Mouse (Mus musculus) left cerebral cortex, postnatal 10 days (tissue): ENCODE results near the gene Gpatch2. TPM values are rescaled to one million over a fixed set of nuclear protein-coding genes. Genes with fewer than 3 reads are reported as not detected.

Source experiments
- DNase-seq, 2 experiments: peaks; one replicate each; pipeline ENCODE4 v3.0.0; 2021 to 2022; ENCODE audit warnings: low spot score in 2 of 2, mixed read lengths in 1 of 2; ENCODE audit errors: extremely low spot score in 1 of 2
- intact Hi-C: fragments of 180-260 bp; cut with DNase I; formaldehyde crosslinking; loops from one replicate; pipeline ENCODE4 v1.15.1; 2025
- total RNA-seq, 2 experiments: library from RNA; stranded (reverse); gene quantifications; 2 replicates each; pipeline ENCODE4 v1.2.3; 2021

Gene Gpatch2
- total RNA-seq, 2 experiments from 2014 or later, result 17.2 to 18.8 TPM

DNA sequence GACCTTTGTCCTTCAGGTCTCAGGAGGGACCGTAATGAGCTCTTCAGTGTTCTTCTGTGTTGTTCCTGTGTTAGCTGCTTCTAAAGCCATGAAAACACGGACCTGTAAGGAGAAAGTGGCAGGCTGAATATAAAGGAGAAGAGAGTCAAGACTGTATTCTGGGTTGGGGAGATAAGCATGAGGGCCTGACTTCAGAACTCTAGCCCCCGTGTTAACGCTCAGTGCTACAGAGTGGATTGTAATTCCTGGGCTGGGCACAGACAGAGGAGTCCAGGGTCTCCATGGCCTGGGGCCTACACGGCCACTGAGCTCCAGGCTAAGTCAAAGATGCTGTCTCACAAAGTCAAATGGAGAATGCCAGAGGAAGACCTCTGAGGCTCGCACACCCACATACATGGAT, 132.3 kb downstream of the Gpatch2 start:
- DNase-seq, result no peak
- intact Hi-C loops, result no loop called here

- DNase-seq, result no peak
- intact Hi-C loops, result no loop called here
Observed at GRCm38 (mm10) chr1:187348053-187348820, 132.9 kb downstream of the Gpatch2 start.

DNA sequence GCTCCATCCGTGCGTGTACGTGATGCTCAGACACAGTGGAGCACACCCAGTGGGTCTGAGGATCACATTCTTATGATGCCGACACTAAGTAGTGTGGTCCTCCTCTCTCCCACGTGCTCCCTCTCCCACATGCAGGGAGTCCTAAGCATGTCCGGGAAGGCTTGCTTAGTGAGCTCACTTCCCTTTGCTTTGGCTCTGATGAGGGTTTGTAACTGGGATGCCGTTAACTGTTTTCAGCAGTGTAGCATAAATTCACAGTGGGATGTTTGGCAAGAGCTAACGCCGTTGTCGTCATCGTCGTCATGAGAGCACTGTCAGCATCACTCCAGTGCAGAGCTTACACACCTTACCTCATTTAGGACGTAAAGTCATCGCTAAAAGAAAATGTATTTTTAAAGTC, 133.6 kb downstream of the Gpatch2 start:
- DNase-seq, result no peak
- intact Hi-C loops, result no loop called here

DNA sequence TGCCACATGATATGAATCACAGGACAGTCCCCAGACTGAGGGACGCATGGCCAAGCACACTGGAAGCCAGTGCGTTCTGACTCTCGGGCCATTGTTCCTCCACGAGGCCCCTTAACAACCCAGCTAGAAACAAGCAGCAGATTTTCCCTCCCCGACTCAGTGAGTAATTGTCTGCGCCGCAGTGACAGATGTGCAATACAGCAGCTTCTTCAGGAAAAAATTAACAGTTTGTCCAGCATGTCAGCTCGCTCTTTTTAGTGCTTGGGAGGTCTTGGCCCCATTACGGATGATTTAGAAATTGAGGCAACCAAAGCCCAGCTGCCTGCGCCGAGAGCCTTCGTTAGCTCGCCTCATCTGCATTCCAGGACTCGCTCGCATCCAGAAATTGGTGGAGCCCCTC, 140.9 kb downstream of the Gpatch2 start:
- intact Hi-C loops, result no loop called here
- DNase-seq, result no peak

- no peak for DNase-seq
- intact Hi-C loops, result no loop called here
Observed at GRCm38 (mm10) chr1:187356904-187357303, 141.6 kb downstream of the Gpatch2 start.

DNA sequence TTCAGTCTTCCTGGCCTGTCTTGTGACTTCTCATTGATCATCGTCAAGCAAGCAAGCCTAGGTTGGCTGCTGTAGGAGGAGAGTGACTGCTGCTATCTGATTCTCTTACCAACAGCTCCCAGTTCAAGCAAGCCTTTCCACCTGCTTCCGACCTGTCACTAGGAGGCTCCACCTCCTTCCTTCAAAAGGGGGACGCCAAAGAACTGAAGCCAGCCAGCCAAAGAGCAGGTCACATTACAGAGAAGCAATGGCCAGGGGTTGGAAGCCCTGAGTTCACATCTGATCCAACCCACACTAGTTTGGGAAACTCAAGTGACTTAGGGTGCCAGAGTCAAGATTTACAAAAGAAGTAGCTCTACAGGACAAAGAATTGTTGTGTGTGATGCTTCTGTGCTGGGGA, 144.9 kb downstream of the Gpatch2 start:
- no peak for DNase-seq
- intact Hi-C loops, result no loop called here

- no peak for DNase-seq
- intact Hi-C loops, result no loop called here
Observed at GRCm38 (mm10) chr1:187362536-187362935, 147.2 kb downstream of the Gpatch2 start.

GRCm38 (mm10) chr1:187365424-187365823, 150.1 kb downstream of the Gpatch2 start:
- no peak for DNase-seq
- intact Hi-C loops, result no loop called here

GRCm38 (mm10) chr1:187366806-187367205, 151.5 kb downstream of the Gpatch2 start:
- intact Hi-C loops, result no loop called here
- no peak for DNase-seq

DNA sequence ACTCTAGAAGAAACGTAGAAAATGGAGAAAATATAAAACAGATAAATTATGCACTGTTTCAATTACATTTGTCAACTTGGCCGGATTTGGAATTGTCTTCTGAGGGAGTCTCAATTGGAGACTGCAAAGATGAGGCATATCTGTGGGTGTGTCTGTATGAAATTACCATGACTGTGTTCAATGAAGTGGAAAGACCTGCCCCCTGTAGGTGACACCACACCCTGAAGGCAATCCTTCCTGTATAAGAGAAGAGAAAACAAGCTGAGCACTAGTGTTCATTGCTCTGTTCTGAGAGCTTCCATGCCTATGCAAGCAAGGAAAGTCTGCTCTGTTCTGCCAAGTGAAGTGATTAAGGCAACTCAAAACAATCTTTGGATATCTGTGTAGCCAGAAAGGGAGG, 153.7 kb downstream of the Gpatch2 start:
- DNase-seq, result no peak
- intact Hi-C loops, result no loop called here

DNA sequence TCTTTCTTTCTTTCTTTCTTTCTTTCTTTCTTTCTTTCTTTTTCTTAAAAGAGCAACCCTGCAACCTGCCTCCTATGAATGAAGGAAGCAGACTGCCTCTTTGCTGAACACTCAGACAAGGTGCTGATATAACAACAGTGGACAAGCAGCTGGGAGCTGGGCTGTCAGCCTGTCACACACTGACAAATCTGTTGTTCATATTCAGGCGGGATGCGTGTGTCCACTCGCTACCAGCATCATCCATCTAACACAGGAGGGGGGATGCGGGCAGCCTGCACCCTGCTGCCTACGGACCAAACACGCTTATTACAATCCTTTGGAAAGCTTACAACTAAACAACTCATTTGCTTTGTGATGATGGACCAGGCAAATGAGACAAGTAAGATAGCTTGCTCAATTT, 158.2 kb downstream of the Gpatch2 start:
- intact Hi-C loops, result no loop called here
- DNase-seq, result no peak

- intact Hi-C loops, result no loop called here
- no peak for DNase-seq
Observed at GRCm38 (mm10) chr1:187374418-187374817, 159.1 kb downstream of the Gpatch2 start.

- intact Hi-C loops, result no loop called here
- no peak for DNase-seq
Observed at GRCm38 (mm10) chr1:187376946-187377671, 161.8 kb downstream of the Gpatch2 start.

DNA sequence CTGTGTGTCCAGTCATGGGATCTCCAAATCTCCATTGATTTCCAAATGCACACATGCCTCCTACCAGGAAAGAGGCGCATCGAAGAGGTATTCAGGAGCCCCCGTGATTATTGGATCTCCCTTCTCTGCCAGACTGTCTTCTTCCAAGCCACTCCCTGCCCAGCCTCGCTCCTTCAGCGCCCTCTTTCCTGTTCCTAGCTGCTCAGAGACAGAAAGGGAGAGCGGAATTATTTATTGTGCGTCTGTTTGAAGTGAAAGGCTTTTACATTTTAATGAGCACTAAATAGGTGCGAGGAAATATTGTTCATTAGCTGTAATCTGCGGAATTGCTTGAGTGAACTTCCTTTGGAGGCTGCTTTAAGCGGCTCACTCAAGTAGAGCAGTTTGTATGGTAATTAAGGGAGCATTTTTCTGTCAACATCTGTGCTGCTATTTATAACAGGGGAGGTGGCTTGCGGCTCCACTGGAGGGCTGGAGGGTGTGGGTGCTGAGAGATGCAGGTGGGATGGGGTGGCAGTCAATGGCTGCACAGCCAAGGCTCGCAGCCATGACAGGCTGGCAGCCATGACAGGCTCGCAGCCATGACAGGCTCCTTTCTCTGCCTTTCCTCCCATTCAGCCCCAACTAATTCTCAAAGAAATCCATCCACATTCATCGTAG, 162.7 kb downstream of the Gpatch2 start:
- intact Hi-C loops, result no loop called here
- DNase-seq, result no peak

DNA sequence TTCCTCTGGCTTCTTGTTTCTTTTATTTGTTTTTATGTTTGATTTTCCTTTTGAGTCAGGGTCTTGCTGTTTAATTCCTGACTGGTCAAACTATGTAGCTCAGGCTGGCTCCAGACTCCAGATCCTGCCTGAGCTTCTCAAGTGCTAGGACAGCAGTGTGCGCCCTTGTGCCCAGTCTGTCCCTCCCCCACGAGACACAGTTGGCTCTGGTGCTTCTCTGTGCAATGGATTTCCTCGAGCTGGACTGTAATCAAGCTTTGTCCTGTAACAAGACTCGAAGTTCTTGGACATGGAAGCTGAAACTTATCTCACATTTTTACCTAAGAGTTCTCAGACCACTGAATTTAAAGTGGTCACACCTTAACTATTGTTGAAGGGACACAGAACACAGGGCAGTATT, 174.2 kb downstream of the Gpatch2 start:
- no peak for DNase-seq
- intact Hi-C loops, result no loop called here

- intact Hi-C loops, result no loop called here
- no peak for DNase-seq
Observed at GRCm38 (mm10) chr1:187400834-187401233, 185.5 kb downstream of the Gpatch2 start.
